Mouse (Mus musculus) right cerebral cortex, postnatal 25 days (tissue): ENCODE measurements around the gene Slc2a5.

Experiments used
- DNase-seq: peaks from one replicate; pipeline ENCODE4 v3.0.0; 2022

The Slc2a5 gene

DNA sequence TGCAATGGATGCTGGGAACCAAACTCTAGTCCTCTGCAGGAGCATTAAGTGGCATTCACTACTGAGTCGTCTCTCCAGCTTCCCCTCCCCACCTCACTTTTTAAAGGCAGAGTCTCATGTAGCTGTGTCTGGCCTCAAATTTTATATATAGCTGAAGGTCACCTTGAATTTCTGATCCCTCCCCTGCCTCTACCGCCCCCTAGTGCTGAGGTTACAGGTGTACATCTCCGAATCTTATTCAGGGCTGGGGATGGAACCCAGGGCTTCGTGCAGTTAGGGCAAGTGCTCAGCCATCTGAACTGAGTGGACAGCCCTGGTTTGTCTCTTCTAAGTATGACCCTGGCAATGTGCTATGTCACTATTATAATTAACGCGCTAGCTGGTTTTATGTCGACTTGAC lies 32.0 kb downstream of the Slc2a5 start:
- DNase-seq, result no peak

DNA sequence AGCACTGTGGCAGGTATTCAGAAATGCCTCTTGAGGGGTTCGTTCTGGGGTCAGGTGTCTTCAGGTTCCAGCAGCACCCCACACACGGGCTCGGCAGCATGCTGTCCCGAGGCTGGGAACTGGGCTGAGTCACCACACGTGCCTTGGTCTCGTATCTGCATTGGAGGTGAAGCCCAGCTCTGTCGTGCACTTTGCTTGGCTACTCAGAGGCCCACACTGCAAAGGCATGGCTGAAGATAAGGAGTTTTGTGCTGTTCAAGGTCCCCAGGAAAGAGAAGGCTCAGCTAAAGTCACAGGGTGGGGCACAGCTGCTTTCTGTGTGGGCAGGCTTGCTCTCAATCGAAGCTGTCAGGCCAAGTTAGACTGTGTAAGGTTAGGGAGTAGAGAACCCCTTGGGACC lies 33.4 kb downstream of the Slc2a5 start:
- DNase-seq, result no peak

DNA sequence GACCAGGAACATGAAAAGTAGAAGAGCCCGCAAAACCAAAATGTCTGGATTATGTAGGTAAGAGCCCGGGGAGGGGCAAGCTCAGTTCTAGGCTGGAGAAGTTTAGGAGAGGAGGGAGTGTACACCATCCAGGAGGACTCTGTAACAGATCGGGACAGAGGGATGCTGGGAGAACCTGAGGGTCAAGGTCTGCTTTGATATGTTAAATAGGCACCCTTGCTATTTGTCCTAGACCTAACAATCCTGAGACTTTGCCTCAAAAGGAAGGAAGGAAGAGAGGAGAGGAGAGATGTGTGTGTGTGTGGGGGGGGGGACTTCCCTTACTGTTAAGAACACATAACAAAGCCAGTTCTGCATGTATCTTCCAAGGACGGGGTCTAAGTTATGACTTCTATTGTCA lies 36.2 kb downstream of the Slc2a5 start:
- no peak for DNase-seq

DNA sequence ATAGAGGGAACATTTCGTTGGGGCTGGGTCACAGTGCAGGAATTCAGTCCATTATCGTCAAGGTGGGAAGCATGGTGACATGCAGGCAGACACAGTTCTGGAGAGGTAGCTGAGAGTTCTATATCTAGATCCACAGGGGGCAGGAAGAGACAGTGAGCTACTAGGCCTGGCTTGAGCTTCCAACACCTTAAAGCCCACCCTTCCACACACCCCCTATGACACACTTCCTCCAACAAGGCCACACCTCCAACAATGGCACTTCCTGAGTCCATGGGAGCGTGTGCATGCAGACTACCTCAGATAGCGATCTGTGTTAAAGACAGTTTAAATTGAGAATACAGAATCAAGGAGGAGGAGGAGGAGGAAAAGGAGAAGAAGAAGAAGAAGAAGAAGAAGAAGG lies 36.6 kb downstream of the Slc2a5 start:
- DNase-seq, result no peak

DNA sequence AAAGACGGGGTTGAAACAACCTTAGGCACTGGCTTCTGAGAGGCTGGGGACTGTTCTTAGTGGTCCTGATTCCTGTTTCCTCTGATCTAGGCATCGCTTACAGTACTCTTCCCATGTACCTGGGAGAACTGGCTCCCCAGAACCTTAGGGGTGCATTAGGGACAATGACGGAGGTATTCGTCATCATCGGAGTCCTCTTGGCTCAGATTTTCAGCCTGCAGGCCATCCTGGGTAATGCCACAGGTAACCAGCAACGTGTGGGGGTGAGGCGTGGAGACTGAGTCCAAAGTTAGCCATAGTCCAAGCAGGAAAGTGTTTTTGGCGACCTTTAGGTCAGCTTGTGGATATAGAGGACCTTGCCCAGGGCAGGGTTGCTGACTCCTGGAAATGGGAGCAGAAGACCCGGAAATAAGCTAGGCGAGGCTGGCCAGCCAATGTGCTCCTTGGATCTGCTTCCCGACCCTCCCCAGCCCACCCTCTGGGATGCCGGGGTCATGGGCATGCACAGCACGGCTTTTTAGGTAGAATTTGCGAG lies 38.3 kb downstream of the Slc2a5 start:
- DNase-seq, result no peak

DNA sequence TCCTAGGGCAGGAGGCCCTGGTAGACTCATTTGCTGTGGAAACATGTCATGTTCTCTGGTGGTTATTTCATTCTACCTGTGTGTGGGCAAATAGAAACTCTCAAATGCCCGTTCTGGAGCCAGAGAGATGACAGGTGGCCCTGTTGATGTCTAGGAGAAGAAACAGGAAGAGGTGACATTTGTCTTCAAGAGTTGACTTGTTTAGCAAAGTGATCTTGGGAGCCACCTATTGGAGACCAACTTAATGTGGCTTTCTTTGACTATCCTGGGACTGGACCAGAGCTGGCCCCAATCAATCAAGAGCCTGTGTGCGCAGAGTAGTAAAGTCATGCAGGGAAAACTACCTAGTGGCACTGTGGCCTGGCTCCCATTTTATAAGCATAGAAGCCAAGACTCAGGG lies 40.4 kb downstream of the Slc2a5 start:
- no peak for DNase-seq

DNA sequence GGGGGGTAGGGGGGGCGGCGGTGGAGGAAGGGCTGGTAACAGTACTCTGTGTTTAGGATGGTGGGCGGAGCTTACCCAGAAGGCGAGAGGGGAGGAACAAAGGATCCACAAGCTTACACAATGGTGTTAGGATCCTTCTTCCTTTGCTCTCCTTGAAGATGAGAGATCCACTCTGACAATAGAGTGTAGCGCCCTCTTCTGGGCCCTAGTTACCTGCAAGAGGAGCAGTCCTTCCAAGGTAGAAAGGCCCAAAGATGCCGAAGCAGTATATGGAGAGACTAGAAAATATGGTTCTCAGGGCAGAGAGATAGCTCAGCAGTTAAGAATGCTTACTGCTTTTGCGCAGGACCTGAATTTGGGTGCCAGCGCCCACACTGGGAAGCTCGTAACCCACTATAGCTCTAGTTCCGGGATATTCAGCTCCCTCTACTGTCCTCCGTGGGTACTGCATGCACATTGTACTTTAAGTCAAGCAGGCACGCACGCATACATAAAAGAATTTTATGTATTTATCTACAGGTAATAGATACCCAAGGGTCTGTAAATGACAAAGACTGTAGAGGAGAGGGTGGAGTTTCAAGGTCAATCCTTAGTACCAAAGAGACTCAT lies 43.6 kb downstream of the Slc2a5 start:
- no peak for DNase-seq

DNA sequence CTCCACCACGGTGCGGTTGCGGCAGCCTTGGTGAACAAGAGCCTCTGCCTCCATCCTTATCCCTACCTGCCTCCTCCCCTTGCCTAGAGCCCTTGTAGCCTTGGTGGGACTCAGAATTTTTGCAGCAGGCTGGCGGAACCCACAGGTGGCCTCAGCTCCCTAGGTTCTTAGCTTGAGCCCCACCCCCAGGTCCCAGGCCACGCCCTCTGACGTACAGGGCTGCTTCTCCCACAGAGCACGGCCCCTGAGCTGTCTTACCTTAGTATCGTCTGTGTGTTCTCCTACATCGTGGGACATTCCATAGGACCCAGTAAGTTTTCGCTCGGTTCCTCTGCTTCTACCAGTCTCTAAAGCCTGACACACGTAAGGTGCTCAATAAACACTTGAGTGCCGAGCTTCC lies 45.8 kb downstream of the Slc2a5 start:
- DNase-seq, result no peak

DNA sequence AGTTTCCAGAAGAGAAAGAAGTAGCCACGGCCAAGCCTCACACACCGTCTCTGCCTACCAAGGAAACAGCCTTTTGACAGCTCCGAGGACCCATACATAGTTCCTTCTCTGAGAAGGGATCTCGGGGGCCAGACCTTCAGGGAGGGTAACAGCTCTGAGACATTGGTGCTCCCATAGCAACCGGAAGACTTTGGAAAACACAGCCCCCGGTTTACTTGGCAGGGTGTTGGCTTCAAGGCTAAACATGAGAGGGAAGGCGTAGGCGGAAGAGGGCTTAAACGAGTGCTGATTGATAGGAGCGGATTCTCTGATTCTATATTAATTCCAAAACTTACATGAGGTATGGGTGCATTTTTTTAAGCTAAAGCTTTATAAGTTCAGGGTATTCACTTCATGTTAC lies 49.3 kb downstream of the Slc2a5 start:
- DNase-seq, result no peak

DNA sequence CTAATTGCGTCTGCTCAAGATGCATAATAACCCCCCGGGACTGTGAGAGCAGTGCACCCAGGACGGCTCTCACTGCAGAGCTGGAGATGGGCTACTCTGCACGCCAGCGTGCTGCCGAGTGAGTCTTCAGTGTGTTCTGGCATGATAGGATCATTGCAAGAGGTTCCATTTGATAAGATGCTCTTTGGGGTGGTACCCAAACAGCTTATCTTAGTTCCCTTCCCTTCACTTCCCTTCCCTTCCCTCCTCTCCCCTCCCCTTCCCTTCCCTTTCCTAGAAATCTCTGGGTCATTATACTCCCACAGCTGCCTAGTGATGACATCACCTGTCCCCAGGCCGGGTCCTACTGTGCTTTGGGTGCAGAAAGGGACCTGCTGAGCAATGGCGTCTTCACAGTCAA lies 53.0 kb downstream of the Slc2a5 start:
- DNase-seq, result no peak

DNA sequence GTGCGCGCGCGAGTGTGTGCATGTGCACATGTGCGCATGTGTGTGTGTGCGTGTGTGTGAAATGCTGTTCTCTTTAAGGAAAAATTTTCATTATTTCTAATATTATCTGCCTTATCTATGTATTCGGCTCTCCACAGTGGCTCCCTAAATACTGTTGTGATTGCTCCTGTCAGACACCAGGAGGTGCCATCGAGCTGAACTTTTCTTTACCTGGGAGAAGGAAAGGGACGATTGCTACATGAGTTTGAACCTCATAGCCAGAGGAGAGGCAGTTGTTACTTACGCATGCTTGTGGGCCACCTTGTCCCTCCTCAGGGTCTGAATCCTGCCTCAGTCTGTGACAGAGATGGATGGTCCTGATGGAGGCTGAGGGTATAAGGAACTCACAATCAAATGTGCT lies 54.2 kb downstream of the Slc2a5 start:
- peak; percentile 17 for DNase-seq

DNA sequence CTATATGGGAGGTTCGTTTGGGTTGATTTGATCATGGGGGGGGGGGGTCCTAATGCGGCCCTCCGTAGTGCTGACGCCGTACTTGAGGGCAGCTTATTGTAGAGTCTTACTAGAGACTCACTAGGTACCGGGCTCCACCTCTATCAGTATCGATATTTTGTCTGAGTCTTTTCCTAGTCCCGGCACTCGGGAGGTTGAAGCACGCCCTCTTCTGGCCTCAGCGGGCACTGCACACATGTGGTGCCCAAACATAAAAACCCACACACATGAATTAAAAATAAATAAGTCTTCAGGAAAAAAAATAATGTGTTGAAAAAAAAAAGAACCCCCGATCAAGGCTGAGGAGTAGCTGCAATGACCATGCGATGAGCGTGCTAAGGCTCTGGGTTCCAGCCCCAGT lies 54.9 kb downstream of the Slc2a5 start:
- DNase-seq, result no peak

DNA sequence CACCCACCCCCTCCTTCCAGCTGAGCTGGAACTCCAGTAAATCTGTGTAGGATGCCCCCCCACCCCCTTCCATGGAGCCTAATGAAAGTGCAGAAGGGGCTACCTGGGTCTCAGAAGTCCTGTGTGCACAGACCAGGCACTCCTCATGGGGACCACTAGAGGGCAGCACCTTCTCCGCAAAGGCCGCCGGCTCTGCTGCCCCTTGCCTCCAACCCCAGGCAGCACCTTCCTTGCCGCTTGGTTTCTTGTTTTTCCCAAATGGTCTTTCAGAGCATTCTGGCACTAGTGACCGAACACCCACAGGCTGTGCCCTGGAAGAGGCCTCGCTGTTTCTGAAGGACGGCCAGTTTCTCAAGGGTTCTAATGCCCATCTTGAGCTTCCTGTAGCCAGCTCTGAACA lies 57.5 kb downstream of the Slc2a5 start:
- DNase-seq, result peak; percentile 11

DNA sequence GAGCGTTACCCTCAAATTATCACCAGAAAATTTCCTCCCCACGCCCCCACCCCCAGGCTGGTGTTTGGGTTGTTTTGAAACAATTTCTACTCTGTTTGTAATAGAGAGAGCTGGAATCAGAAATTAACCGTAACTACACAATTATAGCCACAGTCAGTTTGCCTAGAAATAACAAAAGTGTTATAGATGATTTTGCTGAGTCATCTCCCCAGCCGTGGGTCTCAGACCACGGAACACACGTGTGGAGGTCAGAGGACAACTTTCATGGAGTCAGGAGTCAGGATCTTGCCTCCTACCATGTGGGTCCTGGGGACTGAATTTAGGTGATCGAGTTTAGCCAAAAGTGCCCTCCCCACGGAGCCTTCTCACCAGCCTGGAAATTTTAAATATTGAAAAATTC lies 58.0 kb downstream of the Slc2a5 start:
- no peak for DNase-seq

DNA sequence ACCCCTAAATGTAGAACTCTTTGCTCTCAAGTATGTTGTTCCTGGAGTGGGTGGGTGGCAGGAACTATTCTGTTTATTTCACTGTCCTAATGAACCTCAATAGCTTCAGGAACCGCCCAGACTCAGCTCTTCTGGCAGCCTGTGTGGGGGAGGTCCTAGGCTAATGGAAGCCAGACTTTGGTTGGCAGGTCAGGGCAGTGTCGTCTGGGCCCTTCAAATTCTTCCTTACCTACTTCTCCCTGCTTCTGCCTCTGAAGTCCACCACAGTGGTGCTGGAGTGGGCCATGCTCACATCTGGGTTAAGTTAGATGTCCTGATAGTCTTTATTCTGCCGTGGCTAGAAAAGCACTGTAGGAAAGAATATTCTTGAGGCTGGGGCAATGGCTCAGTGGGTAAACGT lies 59.0 kb downstream of the Slc2a5 start:
- DNase-seq, result no peak

DNA sequence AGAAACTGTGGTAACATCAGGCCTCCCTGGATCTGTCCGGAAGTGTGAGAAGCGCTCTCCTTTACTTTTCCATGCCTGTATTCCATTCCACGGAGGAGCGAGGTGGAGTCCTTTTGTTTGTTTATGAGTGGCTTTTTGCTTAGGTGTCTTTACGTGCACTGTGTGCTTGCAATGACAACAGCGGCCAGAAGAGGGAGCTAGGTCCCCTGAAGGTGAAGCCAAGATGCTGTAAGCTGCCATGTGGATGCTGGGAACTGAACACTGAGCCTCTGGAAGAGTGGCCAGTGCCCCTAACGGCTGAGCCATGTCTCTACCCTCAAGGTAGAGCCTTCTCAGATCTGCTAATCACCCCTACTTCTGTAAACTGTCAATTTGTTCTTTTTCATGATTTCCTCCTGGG lies 62.2 kb downstream of the Slc2a5 start:
- no peak for DNase-seq

DNA sequence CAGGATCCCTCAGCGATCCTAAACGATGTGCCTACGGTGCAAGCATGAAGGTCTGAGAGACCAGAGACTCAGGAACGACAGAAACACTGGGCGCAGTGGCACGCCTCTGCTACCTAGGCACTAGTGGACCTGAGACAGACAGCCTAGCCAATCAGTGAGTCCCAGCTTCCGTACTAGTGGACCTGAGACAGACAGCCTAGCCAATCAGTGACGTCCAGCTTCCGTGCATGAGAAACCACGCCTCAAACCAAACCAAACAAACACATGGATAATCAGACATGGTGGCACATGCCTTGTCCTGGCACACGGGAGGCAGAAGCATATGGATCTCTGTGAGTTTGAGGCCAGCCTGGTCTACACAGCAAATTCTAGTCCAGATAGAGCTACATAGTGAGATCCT lies 69.2 kb downstream of the Slc2a5 start:
- no peak for DNase-seq

DNA sequence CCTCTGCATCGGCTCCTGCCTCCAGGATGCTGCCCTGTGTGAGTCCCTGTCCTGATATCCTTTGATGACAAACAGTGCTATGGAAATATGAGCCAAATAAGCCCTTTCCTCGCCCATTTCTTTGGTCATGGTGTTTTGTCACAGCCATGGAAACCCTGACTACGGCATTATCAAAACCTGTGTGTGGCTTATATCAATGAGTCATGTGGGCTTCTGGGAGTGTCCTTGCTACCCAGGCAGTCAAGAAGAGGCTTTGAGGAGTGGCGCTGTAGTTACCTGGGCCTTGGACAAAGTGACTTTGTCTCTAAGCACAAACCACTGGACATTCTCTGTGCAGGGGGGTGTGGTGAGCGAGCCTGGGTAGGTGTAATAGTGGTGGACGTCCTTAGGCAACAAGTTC lies 73.1 kb downstream of the Slc2a5 start:
- no peak for DNase-seq
